9 mouse cellular contexts compared by ENCODE assay signal in the genomic region with DNA sequence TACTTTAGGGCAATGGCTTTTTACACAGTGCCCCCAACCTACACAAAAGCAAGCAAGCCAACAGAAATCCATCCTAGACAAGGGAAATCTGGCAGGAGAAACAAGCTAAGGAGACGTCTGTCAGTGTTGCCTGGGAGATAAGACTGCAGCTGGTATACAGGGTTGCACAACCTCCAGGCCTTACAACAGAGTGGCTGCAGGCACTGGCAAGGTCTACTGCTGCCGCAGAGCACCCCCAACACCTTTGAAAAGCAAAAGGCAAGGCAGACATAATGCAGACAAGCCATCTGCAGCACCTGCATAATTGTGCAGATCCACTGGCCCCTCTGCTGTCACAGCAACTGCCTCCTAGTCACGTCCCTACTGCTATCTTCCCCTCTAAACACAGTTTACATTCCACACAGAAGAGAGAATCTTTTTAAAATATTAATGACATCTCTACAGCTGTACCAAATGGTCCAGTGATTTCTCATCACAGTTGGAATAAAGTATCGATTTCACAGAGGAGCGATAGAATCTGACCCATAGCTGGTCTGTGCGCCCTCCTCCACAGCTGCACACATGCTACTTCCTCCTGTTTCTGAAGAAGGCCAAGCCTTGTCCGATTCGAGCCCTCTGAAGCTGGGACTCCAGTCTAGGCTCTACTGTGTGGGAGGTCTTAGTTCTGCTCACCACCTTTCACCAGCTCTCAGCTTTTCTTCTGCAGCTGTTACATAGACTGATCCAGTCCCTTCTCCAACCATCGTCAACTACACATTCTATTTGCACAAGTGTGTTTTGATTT. TPM values are rescaled to one million over a fixed set of nuclear protein-coding genes. Genes with fewer than 3 reads are reported as not detected.
DNase-seq lines count a peak whose midpoint lies in the region; ATAC-seq and TF ChIP-seq lines count a peak whose summit lies in the region.
"Had no signal": no experiment of that assay in that cellular context is flagged by ENCODE, and none has a peak within 500 bp of the region (broad histone marks: within the 10 kb centered on the region; RNA-seq: fewer than 3 reads in every experiment).

No protein-coding gene starts in this region.

- H3K79me3 ChIP-seq in C2C12 (ENCODE audit: low read depth) = peaks cover 87% of the 10 kb centered on the region

- ATAC-seq in forebrain, embryonic 16.5 days = peak; percentile 91
- ATAC-seq in limb, embryonic 11.5 days (ENCODE audit: insufficient number of reproducible peaks, low FRiP score, low TSS enrichment, low read depth) = peak; percentile 63
- peak; percentile 91 for ATAC-seq in midbrain, embryonic 16.5 days

- no peak overlapping the region for H3K4me2 ChIP-seq in forebrain, embryonic 16.5 days (ENCODE audit: low read length)
- no peak overlapping the region for H3K4me2 ChIP-seq in limb, embryonic 11.5 days (ENCODE audit: low read depth, severe bottlenecking)
- 0 out of 2 replicates have a peak overlapping the region, but pooled peaks have one; percentile 18 for H3K4me2 ChIP-seq in midbrain, embryonic 16.5 days (ENCODE audit: low read length)
- H3K4me2 ChIP-seq: embryonic facial prominence, embryonic 13.5 days had no signal

- no peak overlapping the region for H3K4me3 ChIP-seq in C2C12 (ENCODE audit: insufficient read depth, poor library complexity, severe bottlenecking)
- H3K4me3 ChIP-seq in forebrain, embryonic 16.5 days (replicated peaks; ENCODE audit: low read length) = no peak overlapping the region
- no peak overlapping the region for H3K4me3 ChIP-seq in limb, embryonic 11.5 days (ENCODE audit: low read depth, low read length)
- H3K4me3 ChIP-seq in midbrain, embryonic 16.5 days (ENCODE audit: low read depth, low read length) = no peak overlapping the region
- H3K4me3 ChIP-seq: embryonic facial prominence, embryonic 13.5 days had no signal

- H3K9me3 ChIP-seq in forebrain, embryonic 16.5 days (ENCODE audit: control insufficient read depth, low read length) = no peaks in the 10 kb centered on the region
- H3K9me3 ChIP-seq in limb, embryonic 11.5 days (ENCODE audit: control insufficient read depth, low read length) = no peaks in the 10 kb centered on the region
- no peaks in the 10 kb centered on the region for H3K9me3 ChIP-seq in midbrain, embryonic 16.5 days (replicated peaks; ENCODE audit: control insufficient read depth, low read length, poor library complexity, severe bottlenecking)
- H3K9me3 ChIP-seq: embryonic facial prominence, embryonic 13.5 days had no signal

- peaks cover 100% of the 10 kb centered on the region for H3K79me2 ChIP-seq in C2C12 (ENCODE audit: control insufficient read depth, insufficient read depth)

- peaks cover 16% of the 10 kb centered on the region for H3K4me1 ChIP-seq in forebrain, embryonic 16.5 days (replicated peaks; ENCODE audit: control insufficient read depth, insufficient read depth, low read length)
- H3K4me1 ChIP-seq in limb, embryonic 11.5 days (ENCODE audit: control insufficient read depth, insufficient read depth, low read length) = peaks cover 8% of the 10 kb centered on the region; the same call in 1 of the 2 replicates
- H3K4me1 ChIP-seq in midbrain, embryonic 16.5 days (ENCODE audit: control insufficient read depth, insufficient read depth, low read length) = peaks cover 16% of the 10 kb centered on the region

- DNase-seq in adrenal gland, adult 2 months = peak; percentile 74
- DNase-seq in adrenal gland, adult 18-20 months (ENCODE audit: low spot score in 2 of 2) = no peak
- peak; percentile 31 for DNase-seq in limb, embryonic 11.5 days (ENCODE audit: low spot score)
- no peak for DNase-seq in right cerebral cortex, postnatal 4 days
- DNase-seq in cerebellum, postnatal 36 days = no peak

- WGBS in forebrain, embryonic 16.5 days = 45% methylated on average over 9 of the region's 9 CpGs
- WGBS in limb, embryonic 11.5 days = 51% methylated on average over 9 of the region's 9 CpGs
- WGBS in midbrain, embryonic 16.5 days = 52% methylated on average over 9 of the region's 9 CpGs

- no peaks in the 10 kb centered on the region for H3K36me3 ChIP-seq in C2C12 (ENCODE audit: control insufficient read depth, insufficient read depth)
- H3K36me3 ChIP-seq in forebrain, embryonic 16.5 days (ENCODE audit: control insufficient read depth, insufficient read depth) = no peaks in the 10 kb centered on the region
- no peaks in the 10 kb centered on the region for H3K36me3 ChIP-seq in limb, embryonic 11.5 days (ENCODE audit: control insufficient read depth, insufficient read depth, low read length)
- no peaks in the 10 kb centered on the region for H3K36me3 ChIP-seq in midbrain, embryonic 16.5 days (ENCODE audit: control insufficient read depth, insufficient read depth, low read length)
- H3K36me3 ChIP-seq: embryonic facial prominence, embryonic 13.5 days had no signal

- no peak for TF ChIP-seq CTCF in C2C12 (IDR thresholded peaks at IDR 0.05; ENCODE audit: control insufficient read depth, insufficient read depth, insufficient read length)

- H3K27me3 ChIP-seq in C2C12 (ENCODE audit: control insufficient read depth, insufficient read depth, insufficient read length) = no peaks in the 10 kb centered on the region
- no peaks in the 10 kb centered on the region for H3K27me3 ChIP-seq in forebrain, embryonic 16.5 days (replicated peaks; ENCODE audit: control insufficient read depth, insufficient read depth, low read length)
- no peaks in the 10 kb centered on the region for H3K27me3 ChIP-seq in limb, embryonic 11.5 days (ENCODE audit: control insufficient read depth, insufficient read depth, low read length)
- no peaks in the 10 kb centered on the region for H3K27me3 ChIP-seq in midbrain, embryonic 16.5 days (ENCODE audit: control insufficient read depth, insufficient read depth, low read depth, low read length)
- H3K27me3 ChIP-seq: embryonic facial prominence, embryonic 13.5 days had no signal

- no peak overlapping the region for H3K9ac ChIP-seq in forebrain, embryonic 16.5 days (replicated peaks; ENCODE audit: low read depth, low read length)
- no peak overlapping the region for H3K9ac ChIP-seq in limb, embryonic 11.5 days (ENCODE audit: low read length)
- peak overlapping the region; percentile 53 for H3K9ac ChIP-seq in midbrain, embryonic 16.5 days (ENCODE audit: low read depth, low read length)
- H3K9ac ChIP-seq: embryonic facial prominence, embryonic 13.5 days had no signal

- peak overlapping the region; percentile 34 for H3ac ChIP-seq in C2C12 (ENCODE audit: control insufficient read depth, insufficient read length, low read depth)

- peak overlapping the region; percentile 80 for H3K27ac ChIP-seq in forebrain, embryonic 16.5 days (ENCODE audit: low read length)
- H3K27ac ChIP-seq in limb, embryonic 11.5 days (replicated peaks; ENCODE audit: low read depth, low read length) = peak overlapping the region; percentile 54; the same call in 1 of the 2 replicates
- peak overlapping the region; percentile 68 for H3K27ac ChIP-seq in midbrain, embryonic 16.5 days (ENCODE audit: low read length)
- H3K27ac ChIP-seq: embryonic facial prominence, embryonic 13.5 days had no signal

TF ChIP-seq in C2C12, 6 proteins besides CTCF, POLR2A, EP300 and RAD21:
- peak; percentile 92 for TF ChIP-seq CEBPB (IDR thresholded peaks at IDR 0.05; ENCODE audit: low read depth)
- peak; percentile 66 for TF ChIP-seq MYOD1 (IDR thresholded peaks at IDR 0.05; ENCODE audit: control insufficient read depth, insufficient read length, low read depth)
- no peak for TF ChIP-seq MYOG (IDR thresholded peaks at IDR 0.05; ENCODE audit: control insufficient read depth, extremely low read depth, insufficient read length)

RNA-seq across cellular contexts. Expression of gene Rnf217, which starts 16.1 kb away (rescaled TPM):
- 1 to 10 TPM; 7.5 to 9.1 TPM for total RNA-seq in adrenal gland, adult 2 months (2021)
- polyA plus RNA-seq in adrenal gland, adult 2 months (2012; rRNA removed) = 4.0 and 4.1 TPM in 2 replicates
- total RNA-seq in adrenal gland, adult 18-20 months (2021) = 10 to 100 TPM in 1 of 2 experiments, 1 to 10 TPM in 1; 8.7 to 10.1 TPM
- polyA plus RNA-seq in C2C12 (2012; fragmentation: generic; extraction: Trizol) = 3.7 TPM
- 1.6 and 2.0 TPM in 2 replicates for polyA plus RNA-seq in forebrain, embryonic 16.5 days (2015; fragmentation: Nextera tagmentation; extraction: Ambion mirVana)
- polyA plus RNA-seq in limb, embryonic 11.5 days (2014; fragmentation: Nextera tagmentation; extraction: Ambion mirVana) = 1.4 and 1.7 TPM in 2 replicates
- 1.5 and 1.8 TPM in 2 replicates for polyA plus RNA-seq in midbrain, embryonic 16.5 days (2015; fragmentation: Nextera tagmentation; extraction: Ambion mirVana)

Comparison
In these comparisons a context has a peak if more than half of its experiments do, and no peak if none do; other contexts are left out.
1. DNase-seq: peak in adrenal gland, adult 2 months (single experiment) and limb, embryonic 11.5 days (single experiment); none in adrenal gland, adult 18-20 months (0 of 2), right cerebral cortex, postnatal 4 days (single experiment) and cerebellum, postnatal 36 days (0 of 2).
2. Peak in every context shown above with its lines, with median percentiles within 50 percentile points of each other: ATAC-seq and H3K27ac ChIP-seq.